Mouse (Mus musculus) limb, embryonic 15.5 days (tissue): ENCODE results near the gene Ap3b2. TPM values are rescaled to one million over a fixed set of nuclear protein-coding genes. Genes with fewer than 3 reads are reported as not detected.
"Not testable (repeated sequence)": the region's sequence is repeated elsewhere in the genome, so short reads cannot be mapped to it uniquely, and the experiment has no call there.

Experiments used
- ATAC-seq: fragments of 200-750 bp; cut with Nextera tagmentation; 2 replicates; pipeline ENCODE4 v1.8.0; 2017; ENCODE audit warnings: low read depth, moderate TSS enrichment; ENCODE audit not compliant: insufficient number of reproducible peaks, low FRiP score, low TSS enrichment
- H3K27ac ChIP-seq: fragments of 300-500 bp; sonication (generic); 2 replicates; pipeline ENCODE4 v1.5.1; 2015; ENCODE audit warnings: moderate library complexity, mild to moderate bottlenecking, inconsistent platforms
- H3K27me3 ChIP-seq: fragments of 300-500 bp; sonication (generic); 2 replicates; pipeline ENCODE4 v1.6.1; 2015; ENCODE audit warnings: inconsistent platforms
- H3K36me3 ChIP-seq: fragments of 300-500 bp; sonication (generic); 2 replicates; pipeline ENCODE4 v1.6.1; 2015; ENCODE audit warnings: inconsistent platforms
- H3K4me1 ChIP-seq: fragments of 300-500 bp; sonication (generic); 2 replicates; pipeline ENCODE4 v1.6.1; 2015; ENCODE audit warnings: inconsistent platforms
- H3K4me2 ChIP-seq: fragments of 300-500 bp; sonication (generic); 2 replicates; pipeline ENCODE4 v1.6.1; 2015; ENCODE audit warnings: mild to moderate bottlenecking, inconsistent platforms
- H3K4me3 ChIP-seq: fragments of 300-500 bp; sonication (generic); 2 replicates; pipeline ENCODE4 v1.5.1; 2015; ENCODE audit warnings: mild to moderate bottlenecking, inconsistent platforms
- H3K9ac ChIP-seq: fragments of 300-500 bp; sonication (generic); 2 replicates; pipeline ENCODE4 v1.6.1; 2015; ENCODE audit warnings: inconsistent platforms
- H3K9me3 ChIP-seq: fragments of 300-500 bp; sonication (generic); 2 replicates; pipeline ENCODE4 v1.6.1; 2016; ENCODE audit warnings: inconsistent platforms
- WGBS: fragments of 180-500 bp; shearing (Covaris S2); methylation state at CpG from one replicate; pipeline ENCODE4 v1.1.7; 2015; 5-methylcytosine and 5-hydroxymethylcytosine counted together
- polyA plus RNA-seq: library from polyadenylated mRNA; unstranded; fragments of >200 nt; fragmentation: Nextera tagmentation; extraction: Ambion mirVana; gene quantifications from 2 replicates; pipeline ENCODE4 v1.2.1, GENCODE M21; 2015

Ap3b2 gene
- polyA plus RNA-seq, 1 experiment from 2014 or later = 0.24 TPM

- 66% methylated on average over 6 of the region's 6 CpGs for whole genome bisulfite sequencing
- no peaks in the 10 kb centered on the region for H3K27me3 ChIP-seq
- H3K4me3 ChIP-seq = no peak overlapping the region
- no peaks in the 10 kb centered on the region for H3K36me3 ChIP-seq
- no peak for ATAC-seq
- no peak overlapping the region for H3K27ac ChIP-seq
- H3K9ac ChIP-seq = no peak overlapping the region
- H3K9me3 ChIP-seq = no peaks in the 10 kb centered on the region
- H3K4me2 ChIP-seq = no peak overlapping the region
- no peaks in the 10 kb centered on the region for H3K4me1 ChIP-seq
Measured at GRCm38 (mm10) chr7:81516154-81517030, 22.7 kb upstream of the Ap3b2 start.

- no peak for ATAC-seq
- no peaks in the 10 kb centered on the region for H3K9me3 ChIP-seq
- 52% methylated on average over 13 of the region's 13 CpGs for WGBS
- no peak overlapping the region for H3K9ac ChIP-seq
- H3K4me1 ChIP-seq = no peaks in the 10 kb centered on the region
- no peak overlapping the region for H3K4me3 ChIP-seq
- H3K4me2 ChIP-seq = no peak overlapping the region
- no peaks in the 10 kb centered on the region for H3K27me3 ChIP-seq
- H3K36me3 ChIP-seq = no peaks in the 10 kb centered on the region
- H3K27ac ChIP-seq = no peak overlapping the region
Measured at GRCm38 (mm10) chr7:81514906-81515590, 21.3 kb upstream of the Ap3b2 start.

GRCm38 (mm10) chr7:81501050-81501449 is 7.3 kb upstream of the Ap3b2 start:
- H3K4me3 ChIP-seq = no peak overlapping the region
- H3K4me2 ChIP-seq = no peak overlapping the region
- 77% methylated on average over 2 of the region's 2 CpGs for WGBS
- no peak overlapping the region for H3K9ac ChIP-seq
- H3K27me3 ChIP-seq = peaks cover 13% of the 10 kb centered on the region; the same call in 1 of the 2 replicates
- no peak overlapping the region for H3K27ac ChIP-seq
- H3K9me3 ChIP-seq = no peaks in the 10 kb centered on the region
- no peaks in the 10 kb centered on the region for H3K4me1 ChIP-seq
- no peak for ATAC-seq
- no peaks in the 10 kb centered on the region for H3K36me3 ChIP-seq

- no peak within 1 kb of the TSS for H3K27ac ChIP-seq
- peaks cover 40% of the 10 kb centered on the region for H3K27me3 ChIP-seq
- 58% methylated on average over 7 of the region's 7 CpGs for WGBS
- H3K4me1 ChIP-seq = peaks cover 8% of the 10 kb centered on the region
- no peak within 1 kb of the TSS for H3K4me2 ChIP-seq
- ATAC-seq = no peak
- H3K9me3 ChIP-seq = no peaks in the 10 kb centered on the region
- H3K4me3 ChIP-seq = no peak within 1 kb of the TSS
- H3K36me3 ChIP-seq = no peaks in the 10 kb centered on the region
- H3K9ac ChIP-seq = no peak within 1 kb of the TSS
Measured at GRCm38 (mm10) chr7:81498181-81498580, 4.5 kb upstream of the Ap3b2 start, which contains the start of gene BC048679. Gene BC048679, minus strand, starts transcription at chr7:81498281.

- Histone ChIP-seq H3K27ac (no peak overlapping the region), H3K9ac (no peak overlapping the region), H3K4me3 (no peak overlapping the region), H3K4me2 (no peak overlapping the region), H3K4me1 (peaks cover 10% of the 10 kb centered on the region), H3K27me3 (peaks cover 51% of the 10 kb centered on the region), H3K9me3 (no peaks in the 10 kb centered on the region), H3K36me3 (no peaks in the 10 kb centered on the region)
- ATAC-seq = no peak
- 43% methylated on average over 6 of the region's 6 CpGs for WGBS
Measured at GRCm38 (mm10) chr7:81497171-81497570, 3.4 kb upstream of the Ap3b2 start.

- Histone ChIP-seq H3K4me1 (peaks cover 10% of the 10 kb centered on the region), H3K36me3 (no peaks in the 10 kb centered on the region), H3K4me2 (no peak overlapping the region), H3K27ac (no peak overlapping the region), H3K4me3 (no peak overlapping the region), H3K9me3 (no peaks in the 10 kb centered on the region), H3K27me3 (peaks cover 56% of the 10 kb centered on the region), H3K9ac (no peak overlapping the region)
- ATAC-seq = no peak
- WGBS = 47% methylated on average over 9 of the region's 9 CpGs
Measured at GRCm38 (mm10) chr7:81492628-81493027, 1.1 kb downstream of the Ap3b2 start.

GRCm38 (mm10) chr7:81489649-81490048 is 4.1 kb downstream of the Ap3b2 start:
- Histone ChIP-seq H3K36me3 (no peaks in the 10 kb centered on the region), H3K27me3 (peaks cover 34% of the 10 kb centered on the region), H3K4me2 (no peak overlapping the region), H3K9me3 (no peaks in the 10 kb centered on the region), H3K9ac (no peak overlapping the region), H3K27ac (no peak overlapping the region), H3K4me3 (no peak overlapping the region), H3K4me1 (peaks cover 10% of the 10 kb centered on the region)
- 9% methylated on average over 9 of the region's 9 CpGs for WGBS
- ATAC-seq = no peak

- Histone ChIP-seq H3K9ac (no peak overlapping the region), H3K9me3 (no peaks in the 10 kb centered on the region), H3K4me2 (no peak overlapping the region), H3K36me3 (no peaks in the 10 kb centered on the region), H3K4me3 (no peak overlapping the region), H3K27me3 (peaks cover 22% of the 10 kb centered on the region), H3K27ac (no peak overlapping the region), H3K4me1 (0 out of 2 replicates have a peak, but pooled peaks cover 7% of the 10 kb centered on the region)
- no peak for ATAC-seq
- WGBS = 14% methylated on average over 8 of the region's 8 CpGs
Measured at GRCm38 (mm10) chr7:81480800-81481199, 12.9 kb downstream of the Ap3b2 start.

GRCm38 (mm10) chr7:81479531-81480090 is 14.1 kb downstream of the Ap3b2 start:
- H3K9ac ChIP-seq = no peak overlapping the region
- no peak for ATAC-seq
- H3K4me1 ChIP-seq = 0 out of 2 replicates have a peak, but pooled peaks cover 7% of the 10 kb centered on the region
- H3K9me3 ChIP-seq = no peaks in the 10 kb centered on the region
- no peak overlapping the region for H3K4me3 ChIP-seq
- no peak overlapping the region for H3K27ac ChIP-seq
- no peak overlapping the region for H3K4me2 ChIP-seq
- 25% methylated on average over 3 of the region's 3 CpGs for WGBS
- no peaks in the 10 kb centered on the region for H3K36me3 ChIP-seq
- H3K27me3 ChIP-seq = peaks cover 27% of the 10 kb centered on the region

GRCm38 (mm10) chr7:81478261-81478660 is 15.5 kb downstream of the Ap3b2 start:
- H3K4me3 ChIP-seq, H3K27ac ChIP-seq, ATAC-seq, H3K4me1 ChIP-seq, H3K9ac ChIP-seq, H3K9me3 ChIP-seq, H3K4me2 ChIP-seq, H3K36me3 ChIP-seq: not testable (repeated sequence)
- peaks cover 27% of the 10 kb centered on the region for H3K27me3 ChIP-seq

- H3K9me3 ChIP-seq = no peaks in the 10 kb centered on the region
- H3K4me1 ChIP-seq = 0 out of 2 replicates have a peak, but pooled peaks cover 7% of the 10 kb centered on the region
- H3K4me3 ChIP-seq = no peak overlapping the region
- no peaks in the 10 kb centered on the region for H3K36me3 ChIP-seq
- peaks cover 27% of the 10 kb centered on the region for H3K27me3 ChIP-seq
- no peak for ATAC-seq
- H3K27ac ChIP-seq = no peak overlapping the region
- 3% methylated on average over 24 of the region's 24 CpGs for WGBS
- H3K4me2 ChIP-seq = 0 out of 2 replicates have a peak overlapping the region, but pooled peaks have one; percentile 6
- H3K9ac ChIP-seq = no peak overlapping the region
Measured at GRCm38 (mm10) chr7:81476833-81477232, 16.9 kb downstream of the Ap3b2 start.

- Histone ChIP-seq H3K9ac (no peak overlapping the region), H3K27ac (no peak overlapping the region), H3K4me2 (no peak overlapping the region), H3K4me1 (0 out of 2 replicates have a peak, but pooled peaks cover 7% of the 10 kb centered on the region), H3K36me3 (no peaks in the 10 kb centered on the region), H3K9me3 (no peaks in the 10 kb centered on the region), H3K27me3 (peaks cover 27% of the 10 kb centered on the region), H3K4me3 (no peak overlapping the region)
- ATAC-seq = no peak
- 73% methylated on average over 3 of the region's 3 CpGs for WGBS
Measured at GRCm38 (mm10) chr7:81475221-81475620, 18.5 kb downstream of the Ap3b2 start.
